Mouse (Mus musculus) embryonic facial prominence, embryonic 15.5 days (tissue): Measurements from ENCODE around the gene Abcf1. TPM values are rescaled to one million over a fixed set of nuclear protein-coding genes. Genes with fewer than 3 reads are reported as not detected.
"Not testable (repeated sequence)": the region's sequence is repeated elsewhere in the genome, so short reads cannot be mapped to it uniquely, and the experiment has no call there.

Experiments
- ATAC-seq: fragments of 200-750 bp; cut with Nextera tagmentation; 2 replicates; pipeline ENCODE4 v1.8.0; 2017; ENCODE audit warnings: low read depth, moderate TSS enrichment; ENCODE audit not compliant: insufficient number of reproducible peaks, low FRiP score, low TSS enrichment
- H3K27ac ChIP-seq: fragments of 300-500 bp; sonication (generic); replicated peaks from 2 replicates; pipeline ENCODE4 v1.5.1; 2015; ENCODE audit warnings: mild to moderate bottlenecking, inconsistent platforms
- H3K27me3 ChIP-seq: fragments of 300-500 bp; sonication (generic); 2 replicates; pipeline ENCODE4 v1.6.1; 2015; ENCODE audit warnings: inconsistent platforms
- H3K36me3 ChIP-seq: fragments of 300-500 bp; sonication (generic); 2 replicates; pipeline ENCODE4 v1.6.1; 2015; ENCODE audit warnings: mild to moderate bottlenecking, inconsistent platforms
- H3K4me1 ChIP-seq: fragments of 300-500 bp; sonication (generic); 2 replicates; pipeline ENCODE4 v1.6.1; 2015; ENCODE audit warnings: inconsistent platforms
- H3K4me2 ChIP-seq: fragments of 300-500 bp; sonication (generic); replicated peaks from 2 replicates; pipeline ENCODE4 v1.6.1; 2015; ENCODE audit warnings: mild to moderate bottlenecking, inconsistent platforms
- H3K4me3 ChIP-seq: fragments of 300-500 bp; sonication (generic); replicated peaks from 2 replicates; pipeline ENCODE4 v1.5.1; 2015; ENCODE audit warnings: mild to moderate bottlenecking, inconsistent platforms
- H3K9ac ChIP-seq: fragments of 300-500 bp; sonication (generic); 2 replicates; pipeline ENCODE4 v1.6.1; 2015; ENCODE audit warnings: inconsistent platforms
- H3K9me3 ChIP-seq: fragments of 300-500 bp; sonication (generic); replicated peaks from 2 replicates; pipeline ENCODE4 v1.6.1; 2016; ENCODE audit warnings: inconsistent platforms
- WGBS: fragments of 180-500 bp; shearing (Covaris S2); methylation state at CpG from one replicate; pipeline ENCODE4 v1.1.7; 2015; 5-methylcytosine and 5-hydroxymethylcytosine counted together
- polyA plus RNA-seq: library from polyadenylated mRNA; unstranded; fragments of >200 nt; fragmentation: Nextera tagmentation; extraction: Ambion mirVana; gene quantifications from 2 replicates; pipeline ENCODE4 v1.2.1, GENCODE M21; 2015

Abcf1 gene
- polyA plus RNA-seq, 1 experiment from 2014 or later = 89.0 TPM

GRCm38 (mm10) chr17:35978811-35979400 is 9.3 kb upstream of the Abcf1 start:
- under 1% methylated on average over 41 of the region's 41 CpGs for WGBS
- no peaks in the 10 kb centered on the region for H3K9me3 ChIP-seq
- H3K4me2 ChIP-seq = peak overlapping the region; percentile 77
- peaks cover 41% of the 10 kb centered on the region for H3K36me3 ChIP-seq
- peak overlapping the region; percentile 74 for H3K9ac ChIP-seq
- peak; percentile 82 for ATAC-seq
- no peaks in the 10 kb centered on the region for H3K27me3 ChIP-seq
- H3K4me1 ChIP-seq = peaks cover 17% of the 10 kb centered on the region
- H3K4me3 ChIP-seq = peak overlapping the region; percentile 96
- H3K27ac ChIP-seq = peak overlapping the region; percentile 98

GRCm38 (mm10) chr17:35972131-35972530 is 2.6 kb upstream of the Abcf1 start:
- Histone ChIP-seq H3K27me3 (no peaks in the 10 kb centered on the region), H3K9me3 (no peaks in the 10 kb centered on the region), H3K9ac (no peak overlapping the region), H3K4me3 (no peak overlapping the region), H3K36me3 (peaks cover 32% of the 10 kb centered on the region), H3K4me1 (peaks cover 17% of the 10 kb centered on the region), H3K27ac (no peak overlapping the region), H3K4me2 (no peak overlapping the region)
- ATAC-seq = no peak
- WGBS = 62% methylated on average over 1 of the region's 1 CpGs

GRCm38 (mm10) chr17:35967621-35968020 is 1.9 kb downstream of the Abcf1 start:
- no peak for ATAC-seq
- no peaks in the 10 kb centered on the region for H3K27me3 ChIP-seq
- no peak overlapping the region for H3K4me3 ChIP-seq
- no peak overlapping the region for H3K9ac ChIP-seq
- peaks cover 37% of the 10 kb centered on the region for H3K36me3 ChIP-seq
- peaks cover 17% of the 10 kb centered on the region for H3K4me1 ChIP-seq
- no peak overlapping the region for H3K27ac ChIP-seq
- WGBS = 89% methylated on average over 2 of the region's 2 CpGs
- no peaks in the 10 kb centered on the region for H3K9me3 ChIP-seq
- no peak overlapping the region for H3K4me2 ChIP-seq

GRCm38 (mm10) chr17:35963279-35963678 is 6.3 kb downstream of the Abcf1 start:
- no peaks in the 10 kb centered on the region for H3K9me3 ChIP-seq
- H3K4me2 ChIP-seq = no peak overlapping the region
- no peak overlapping the region for H3K4me3 ChIP-seq
- H3K27me3 ChIP-seq = no peaks in the 10 kb centered on the region
- 77% methylated on average over 10 of the region's 10 CpGs for WGBS
- ATAC-seq = no peak
- H3K9ac ChIP-seq = no peak overlapping the region
- H3K36me3 ChIP-seq = peaks cover 74% of the 10 kb centered on the region
- no peak overlapping the region for H3K27ac ChIP-seq
- H3K4me1 ChIP-seq = peaks cover 1% of the 10 kb centered on the region

- 95% methylated on average over 15 of the region's 15 CpGs for WGBS
- peaks cover 82% of the 10 kb centered on the region for H3K36me3 ChIP-seq
- H3K4me3 ChIP-seq = no peak overlapping the region
- H3K27me3 ChIP-seq = no peaks in the 10 kb centered on the region
- ATAC-seq = no peak
- H3K4me1 ChIP-seq = no peaks in the 10 kb centered on the region
- H3K9me3 ChIP-seq = no peaks in the 10 kb centered on the region
- H3K27ac ChIP-seq = no peak overlapping the region
- H3K4me2 ChIP-seq = no peak overlapping the region
- H3K9ac ChIP-seq = no peak overlapping the region
Measured at GRCm38 (mm10) chr17:35958533-35959223, 10.9 kb downstream of the Abcf1 start.

- H3K36me3 ChIP-seq = peaks cover 43% of the 10 kb centered on the region
Measured at GRCm38 (mm10) chr17:35954665-35955064, 14.9 kb downstream of the Abcf1 start.

GRCm38 (mm10) chr17:35952559-35952958 is 17.0 kb downstream of the Abcf1 start:
- H3K27me3 ChIP-seq, H3K4me1 ChIP-seq, H3K4me2 ChIP-seq, H3K9ac ChIP-seq, H3K9me3 ChIP-seq, ATAC-seq, H3K4me3 ChIP-seq, H3K27ac ChIP-seq: not testable (repeated sequence)
- 87% methylated on average over 2 of the region's 3 CpGs for WGBS
- H3K36me3 ChIP-seq = peaks cover 22% of the 10 kb centered on the region

More at GRCm38 (mm10) chr17:35954665-35955064, 14.9 kb downstream of the Abcf1 start:
- H3K27me3 ChIP-seq = no peaks in the 10 kb centered on the region
- H3K27ac ChIP-seq = no peak overlapping the region
- H3K4me1 ChIP-seq = no peaks in the 10 kb centered on the region
- ATAC-seq = no peak
- H3K4me2 ChIP-seq = no peak overlapping the region
- H3K4me3 ChIP-seq = no peak overlapping the region
- H3K9me3 ChIP-seq = no peaks in the 10 kb centered on the region
- WGBS = 75% methylated on average over 8 of the region's 8 CpGs
- no peak overlapping the region for H3K9ac ChIP-seq

GRCm38 (mm10) chr17:35950946-35951345 is 18.6 kb downstream of the Abcf1 start:
- H3K27ac ChIP-seq, H3K36me3 ChIP-seq, H3K4me3 ChIP-seq, H3K4me2 ChIP-seq, H3K27me3 ChIP-seq, H3K4me1 ChIP-seq, H3K9me3 ChIP-seq, H3K9ac ChIP-seq, ATAC-seq: not testable (repeated sequence)

- H3K4me2 ChIP-seq = no peak overlapping the region
- no peaks in the 10 kb centered on the region for H3K27me3 ChIP-seq
- H3K9me3 ChIP-seq = no peaks in the 10 kb centered on the region
- H3K4me1 ChIP-seq = no peaks in the 10 kb centered on the region
- WGBS = 53% methylated on average over 1 of the region's 1 CpGs
- no peak overlapping the region for H3K4me3 ChIP-seq
- no peak for ATAC-seq
- no peak overlapping the region for H3K9ac ChIP-seq
- no peaks in the 10 kb centered on the region for H3K36me3 ChIP-seq
- H3K27ac ChIP-seq = no peak overlapping the region
Measured at GRCm38 (mm10) chr17:35939941-35940340, 29.6 kb downstream of the Abcf1 start.

GRCm38 (mm10) chr17:35939108-35939507 is 30.5 kb downstream of the Abcf1 start:
- WGBS = 39% methylated on average over 2 of the region's 2 CpGs
- H3K9ac ChIP-seq = no peak overlapping the region
- no peaks in the 10 kb centered on the region for H3K4me1 ChIP-seq
- H3K4me3 ChIP-seq = no peak overlapping the region
- H3K36me3 ChIP-seq = no peaks in the 10 kb centered on the region
- H3K9me3 ChIP-seq = no peaks in the 10 kb centered on the region
- no peak overlapping the region for H3K27ac ChIP-seq
- no peaks in the 10 kb centered on the region for H3K27me3 ChIP-seq
- no peak for ATAC-seq
- H3K4me2 ChIP-seq = no peak overlapping the region

GRCm38 (mm10) chr17:35937700-35938348 is 31.7 kb downstream of the Abcf1 start:
- H3K4me3 ChIP-seq = no peak overlapping the region
- H3K27ac ChIP-seq = no peak overlapping the region
- 45% methylated on average over 2 of the region's 2 CpGs for WGBS
- no peaks in the 10 kb centered on the region for H3K9me3 ChIP-seq
- H3K9ac ChIP-seq = no peak overlapping the region
- no peaks in the 10 kb centered on the region for H3K36me3 ChIP-seq
- no peak overlapping the region for H3K4me2 ChIP-seq
- no peaks in the 10 kb centered on the region for H3K27me3 ChIP-seq
- ATAC-seq = no peak
- no peaks in the 10 kb centered on the region for H3K4me1 ChIP-seq
